Mouse (Mus musculus): ENCODE measurements around the gene Ceacam12. TPM values are rescaled to one million over a fixed set of nuclear protein-coding genes. Genes with fewer than 3 reads are reported as not detected.
"Not testable (repeated sequence)": the region's sequence is repeated elsewhere in the genome, so short reads cannot be mapped to it uniquely, and the experiment has no call there.

Ceacam12 gene
- polyA plus RNA-seq (2017; shearing (Covaris generic)): not detected

GRCm38 (mm10) chr7:18065629-18066028 is at the start of gene Ceacam12:
TSS of gene Ceacam12 (plus strand) at chr7:18065929.
- ATAC-seq: no peak

DNA sequence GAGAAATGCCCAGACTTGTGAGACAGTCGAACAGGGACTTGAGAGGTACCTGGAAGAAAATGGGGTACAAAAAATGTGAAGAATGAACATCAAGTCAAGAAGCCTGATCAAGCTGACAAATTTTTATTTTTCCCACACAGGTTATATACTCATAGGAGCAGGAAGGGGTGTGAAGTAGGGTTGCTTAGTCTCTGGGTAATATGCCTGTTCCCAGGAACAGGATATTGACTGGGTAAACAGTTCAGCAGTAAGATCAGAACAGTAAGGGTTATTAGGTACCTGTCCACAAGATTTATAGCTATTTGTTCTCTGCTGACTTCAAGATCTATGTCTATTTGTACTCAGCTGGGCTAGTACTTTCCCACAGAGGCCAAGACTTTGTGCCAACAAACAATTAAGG is 8.1 kb downstream of the Ceacam12 start:
- not testable (repeated sequence) for ATAC-seq

DNA sequence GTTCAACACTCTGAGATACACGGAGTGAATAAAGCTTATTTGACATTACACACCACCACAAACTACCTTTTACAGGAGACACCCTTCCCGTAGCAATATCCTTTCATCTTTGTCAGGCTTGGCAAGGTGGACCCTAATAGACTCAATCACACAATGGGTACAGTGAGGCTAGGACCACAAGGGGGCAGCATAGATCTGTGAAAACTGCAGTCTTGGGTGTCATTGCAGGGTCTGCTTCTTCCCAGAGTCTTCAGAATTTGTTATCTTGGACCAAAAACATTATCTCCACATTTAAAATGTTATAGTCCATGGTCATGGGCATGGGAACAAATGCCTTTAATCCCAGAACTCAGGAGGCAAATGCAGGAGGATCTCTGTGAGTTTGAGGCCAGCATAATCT is 35.1 kb downstream of the Ceacam12 start:
- ATAC-seq: no peak

Other genes starting within 250 kb of the Ceacam12 start
- not detected for gene Gm5155, start 194.2 kb upstream of the Ceacam12 start, polyA plus RNA-seq (2017; shearing (Covaris generic))
- not detected for gene Ceacam11, start 93.8 kb upstream of the Ceacam12 start, polyA plus RNA-seq (2017; shearing (Covaris generic))
- not detected for gene Ceacam13, start 56.0 kb upstream of the Ceacam12 start, polyA plus RNA-seq (2017; shearing (Covaris generic))
- not detected for gene Igfl3, start 110.6 kb downstream of the Ceacam12 start, polyA plus RNA-seq (2017; shearing (Covaris generic))
- not detected for gene Mill1, start 179.4 kb downstream of the Ceacam12 start, polyA plus RNA-seq (2017; shearing (Covaris generic))

All from CD4-positive, CD25-positive, alpha-beta regulatory T cell, adult 4 months (primary cell).